Mouse (Mus musculus) E14TG2a.4 (cell line): ENCODE measurements around the gene Gm20449.
"Not testable (repeated sequence)": the region's sequence is repeated elsewhere in the genome, so short reads cannot be mapped to it uniquely, and the experiment has no call there.

Experiments used
- H3K27me3 ChIP-seq: 2 replicates; pipeline ENCODE4 v1.6.1; 2014; ENCODE audit warnings: low read length, control low read depth; ENCODE audit not compliant: insufficient read depth
- H3K36me3 ChIP-seq: 2 replicates; pipeline ENCODE4 v1.6.1; 2014; ENCODE audit warnings: low read length, control low read depth; ENCODE audit not compliant: insufficient read depth
- H3K4me1 ChIP-seq: replicated peaks from 2 replicates; pipeline ENCODE4 v1.6.1; 2014; ENCODE audit warnings: low read depth, low read length, control low read depth
- H3K4me3 ChIP-seq: replicated peaks from 2 replicates; pipeline ENCODE4 v1.5.1; 2014; ENCODE audit warnings: mild to moderate bottlenecking, low read length
- H3K9me3 ChIP-seq: 2 replicates; pipeline ENCODE4 v1.6.1; 2014; ENCODE audit warnings: low read length, control low read depth
- CTCF ChIP-seq: conservative IDR thresholded peaks from 2 replicates; pipeline ENCODE4 v1.5.1; 2014; ENCODE audit warnings: low read length
- NANOG ChIP-seq: IDR thresholded peaks from 2 replicates; pipeline ENCODE4 v1.6.1; 2014; ENCODE audit warnings: borderline replicate concordance, low read length, mixed read lengths
- POU5F1 ChIP-seq: IDR thresholded peaks from 2 replicates; pipeline ENCODE4 v1.6.1; 2014; ENCODE audit warnings: low read length, borderline replicate concordance

The Gm20449 gene

DNA sequence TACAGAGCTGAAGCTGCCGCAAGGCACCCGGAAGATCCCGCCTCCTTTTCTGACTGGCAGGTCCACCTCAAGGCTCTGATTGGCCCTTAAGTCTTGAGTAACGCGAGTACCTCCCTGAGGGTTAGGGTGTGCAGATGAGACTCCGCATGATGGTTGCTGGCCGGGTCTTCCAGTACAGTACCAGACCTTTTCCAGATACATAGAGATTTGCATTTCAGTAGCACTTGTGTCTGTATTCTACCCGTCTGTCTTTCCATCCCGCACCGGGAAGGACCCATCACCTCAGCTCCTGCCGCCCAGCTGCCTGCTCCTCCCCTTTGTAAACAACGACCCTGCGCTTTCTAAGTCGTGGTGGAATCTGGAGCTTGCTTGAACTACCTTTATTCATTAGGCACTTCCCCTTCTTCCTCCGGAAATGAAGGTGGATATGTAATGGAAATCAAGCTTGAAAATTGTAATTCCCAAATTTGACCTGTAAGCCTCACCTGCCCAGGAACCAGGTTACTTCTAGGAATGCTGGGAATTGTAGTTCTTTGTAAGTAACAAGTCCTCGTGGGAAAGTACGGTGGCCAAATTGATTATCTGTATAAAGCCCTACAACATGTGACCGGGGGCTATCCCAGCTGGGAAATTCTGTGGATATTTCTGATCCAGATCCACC is at the start of gene Gm20449, which contains the start of gene AW146154:
Gene Gm20449 (minus strand): TSS at position 29 of the 661 bp plus-strand sequence.
Gene AW146154 (minus strand): TSS at position 502 of the 661 bp plus-strand sequence.
- H3K36me3 ChIP-seq, result peaks cover 1% of the 10 kb centered on the region; the same call in 1 of the 2 replicates
- H3K9me3 ChIP-seq, result no peaks in the 10 kb centered on the region
- peaks cover 13% of the 10 kb centered on the region for H3K4me1 ChIP-seq
- no peaks in the 10 kb centered on the region for H3K27me3 ChIP-seq
- H3K4me3 ChIP-seq, result peak within 1 kb of the TSS; percentile 91
- TF ChIP-seq NANOG, result no peak

- 0 out of 2 replicates have a peak overlapping the region, but pooled peaks have one; percentile 37 for H3K4me3 ChIP-seq
- H3K4me1 ChIP-seq, result peaks cover 23% of the 10 kb centered on the region
- H3K36me3 ChIP-seq, result no peaks in the 10 kb centered on the region
- no peaks in the 10 kb centered on the region for H3K27me3 ChIP-seq
- TF ChIP-seq POU5F1 (no peak), CTCF (no peak), NANOG (peak; percentile 60; the same call in 1 of the 2 replicates)
- no peaks in the 10 kb centered on the region for H3K9me3 ChIP-seq
Measured at GRCm38 (mm10) chr7:41512672-41513071, 13.5 kb upstream of the Gm20449 start.

- Histone ChIP-seq H3K36me3 (no peaks in the 10 kb centered on the region), H3K4me1 (peaks cover 23% of the 10 kb centered on the region), H3K4me3 (0 out of 2 replicates have a peak overlapping the region, but pooled peaks have one; percentile 37), H3K9me3 (no peaks in the 10 kb centered on the region), H3K27me3 (no peaks in the 10 kb centered on the region)
- peak; percentile 91 for TF ChIP-seq POU5F1
- TF ChIP-seq NANOG, result no peak
- no peak for TF ChIP-seq CTCF
Measured at GRCm38 (mm10) chr7:41512207-41512606, 13.0 kb upstream of the Gm20449 start.

DNA sequence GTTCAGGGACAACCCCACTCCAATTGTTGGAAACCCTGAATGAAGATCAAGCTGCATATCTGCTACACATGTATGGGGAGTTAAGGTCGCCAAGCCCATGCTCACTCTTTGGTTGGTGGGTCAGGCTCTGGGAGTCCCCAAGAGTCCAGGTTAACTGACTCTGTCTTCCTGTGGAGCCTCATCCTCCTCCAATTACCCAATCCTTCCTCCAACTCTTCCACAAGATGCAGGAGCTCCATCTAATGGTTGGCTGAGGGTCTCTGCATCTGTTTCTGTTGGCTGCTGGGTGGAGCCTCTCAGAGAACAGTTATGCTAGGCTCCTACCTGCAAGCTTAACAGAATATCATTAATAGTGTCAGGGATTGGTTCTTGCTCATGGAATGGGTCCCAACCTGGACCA is 3.2 kb upstream of the Gm20449 start:
- Histone ChIP-seq H3K4me1 (peaks cover 13% of the 10 kb centered on the region), H3K9me3 (no peaks in the 10 kb centered on the region), H3K36me3 (no peaks in the 10 kb centered on the region), H3K4me3 (no peak overlapping the region), H3K27me3 (no peaks in the 10 kb centered on the region)
- TF ChIP-seq NANOG (no peak), POU5F1 (no peak), CTCF (peak; percentile 27)

DNA sequence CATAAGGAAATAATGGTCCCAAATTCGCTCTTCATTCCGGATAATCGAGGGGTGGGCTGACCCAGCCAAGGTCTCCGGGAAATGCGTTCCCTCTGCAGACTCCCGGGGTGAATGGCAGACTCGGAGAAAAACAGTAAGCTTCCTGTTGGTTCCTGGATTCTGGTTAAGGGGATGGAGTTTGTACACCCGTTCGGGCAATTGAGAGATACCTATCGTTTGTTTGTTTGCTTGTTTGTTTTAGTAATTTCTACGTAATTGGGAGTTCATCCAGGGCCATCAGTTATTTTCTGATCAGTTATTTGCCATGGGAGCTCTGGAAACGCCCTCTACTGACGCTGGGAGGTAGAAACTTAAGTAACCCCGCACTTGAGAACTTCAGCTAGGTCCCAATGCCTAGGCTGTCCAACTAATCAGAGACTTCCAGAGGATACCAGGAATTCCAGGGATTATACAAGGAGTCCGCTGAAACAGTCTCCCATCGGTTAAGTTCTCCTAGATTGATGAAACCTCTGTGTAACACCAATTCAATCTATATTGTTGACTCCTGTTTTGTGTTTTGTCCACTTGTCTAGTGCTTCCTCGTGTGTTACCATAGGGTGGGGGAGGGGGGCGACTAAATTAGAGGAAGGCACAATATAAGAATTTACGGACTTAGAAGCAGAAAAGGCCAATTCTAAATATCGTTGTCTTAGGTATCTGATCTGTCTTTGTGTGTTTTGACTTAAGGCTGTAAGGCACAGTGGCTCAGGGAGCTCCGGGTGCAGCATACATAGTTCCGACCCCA is 1.1 kb upstream of the Gm20449 start:
- H3K4me1 ChIP-seq, result peaks cover 13% of the 10 kb centered on the region
- TF ChIP-seq NANOG (no peak), POU5F1 (no peak), CTCF (peak; percentile 18)
- H3K27me3 ChIP-seq, result no peaks in the 10 kb centered on the region
- peak overlapping the region; percentile 91 for H3K4me3 ChIP-seq
- H3K36me3 ChIP-seq, result no peaks in the 10 kb centered on the region
- no peaks in the 10 kb centered on the region for H3K9me3 ChIP-seq

DNA sequence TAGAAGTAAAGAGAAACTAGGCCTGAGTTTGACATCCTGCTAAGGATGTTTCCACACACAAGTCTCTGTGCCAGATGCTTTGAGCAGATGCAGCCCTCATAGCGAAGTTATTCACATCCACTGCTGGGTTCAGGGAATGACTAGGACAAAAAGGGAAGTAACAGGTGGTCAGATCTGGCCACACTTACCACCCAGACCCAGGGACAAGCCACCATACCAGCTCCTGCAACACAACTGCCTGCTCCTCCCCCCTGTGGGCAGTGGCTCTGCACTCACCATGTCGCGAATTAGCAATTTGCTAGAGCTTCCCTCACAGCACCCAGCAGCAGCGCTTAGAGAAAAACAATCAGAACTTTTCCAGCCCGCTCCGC is 214 bp downstream of the Gm20449 start:
- H3K9me3 ChIP-seq, H3K27me3 ChIP-seq, H3K36me3 ChIP-seq: not testable (repeated sequence)
- Histone ChIP-seq H3K4me1 (peaks cover 13% of the 10 kb centered on the region), H3K4me3 (peak overlapping the region; percentile 91)

DNA sequence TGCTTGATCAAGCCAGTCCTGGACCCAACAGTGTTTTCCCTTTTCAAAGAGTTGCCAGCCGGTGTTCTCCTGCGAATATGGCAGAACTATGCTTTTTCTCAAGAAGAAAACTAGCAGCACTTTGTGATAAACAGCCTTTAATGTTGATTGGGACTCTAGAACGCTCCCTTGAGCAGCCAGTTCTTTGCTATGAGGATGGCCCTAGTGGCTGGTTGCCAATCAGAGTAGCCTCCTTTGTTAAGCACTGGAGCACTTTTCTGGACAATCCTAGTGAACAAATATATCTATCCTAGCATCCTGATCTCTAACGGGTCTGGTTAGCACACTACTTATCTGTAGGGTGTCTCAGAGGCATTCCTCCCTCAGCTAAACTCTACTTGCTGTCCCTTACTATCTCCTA is 753 bp downstream of the Gm20449 start:
- not testable (repeated sequence) for H3K9me3 ChIP-seq, H3K27me3 ChIP-seq, H3K36me3 ChIP-seq
- H3K4me1 ChIP-seq, result peaks cover 13% of the 10 kb centered on the region
- H3K4me3 ChIP-seq, result peak overlapping the region; percentile 91

DNA sequence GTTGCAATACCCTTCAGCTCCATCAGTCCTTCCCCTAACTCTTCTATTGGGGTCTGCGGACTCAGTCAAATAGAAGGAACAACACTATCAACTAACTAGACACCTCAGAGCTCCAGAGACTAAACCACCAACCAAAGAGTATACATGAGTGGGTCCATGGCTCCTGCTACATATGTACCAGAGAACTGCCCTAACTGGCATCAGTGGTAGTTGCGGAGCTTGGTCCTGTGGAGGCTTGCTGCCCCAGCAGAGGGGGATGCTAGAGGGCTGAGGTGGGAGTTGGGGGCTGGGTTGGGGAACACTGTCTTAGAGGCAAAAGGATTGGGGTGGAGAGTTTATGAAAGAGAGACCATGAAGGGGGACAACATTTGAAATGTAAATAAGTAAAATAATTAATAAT is 1.3 kb downstream of the Gm20449 start:
- H3K36me3 ChIP-seq, result peaks cover 3% of the 10 kb centered on the region; the same call in 1 of the 2 replicates
- H3K9me3 ChIP-seq, result peaks cover 2% of the 10 kb centered on the region
- H3K4me3 ChIP-seq, result no peak overlapping the region
- peaks cover 13% of the 10 kb centered on the region for H3K4me1 ChIP-seq
- no peak for TF ChIP-seq NANOG
- no peak for TF ChIP-seq CTCF
- no peak for TF ChIP-seq POU5F1
- H3K27me3 ChIP-seq, result no peaks in the 10 kb centered on the region

GRCm38 (mm10) chr7:41451864-41452263 is 47.4 kb downstream of the Gm20449 start:
- Histone ChIP-seq H3K27me3 (no peaks in the 10 kb centered on the region; the same call in 1 of the 2 replicates), H3K4me3 (peak overlapping the region; percentile 74), H3K9me3 (no peaks in the 10 kb centered on the region), H3K36me3 (no peaks in the 10 kb centered on the region), H3K4me1 (peaks cover 4% of the 10 kb centered on the region; the same call in 1 of the 2 replicates)
- TF ChIP-seq POU5F1 (no peak), CTCF (no peak), NANOG (no peak)

- H3K27me3 ChIP-seq, H3K9me3 ChIP-seq, H3K36me3 ChIP-seq, H3K4me3 ChIP-seq, H3K4me1 ChIP-seq: not testable (repeated sequence)
Measured at GRCm38 (mm10) chr7:41448596-41448995, 50.6 kb downstream of the Gm20449 start, which contains the start of gene Vmn2r57. Gene Vmn2r57, minus strand, starts transcription at chr7:41448696.
